Mouse (Mus musculus): ENCODE results near the gene Mob1b. TPM values are rescaled to one million over a fixed set of nuclear protein-coding genes. Genes with fewer than 3 reads are reported as not detected.

Gene Mob1b
- polyA plus RNA-seq, 1 experiment from 2014 or later, result 13.3 TPM

DNA sequence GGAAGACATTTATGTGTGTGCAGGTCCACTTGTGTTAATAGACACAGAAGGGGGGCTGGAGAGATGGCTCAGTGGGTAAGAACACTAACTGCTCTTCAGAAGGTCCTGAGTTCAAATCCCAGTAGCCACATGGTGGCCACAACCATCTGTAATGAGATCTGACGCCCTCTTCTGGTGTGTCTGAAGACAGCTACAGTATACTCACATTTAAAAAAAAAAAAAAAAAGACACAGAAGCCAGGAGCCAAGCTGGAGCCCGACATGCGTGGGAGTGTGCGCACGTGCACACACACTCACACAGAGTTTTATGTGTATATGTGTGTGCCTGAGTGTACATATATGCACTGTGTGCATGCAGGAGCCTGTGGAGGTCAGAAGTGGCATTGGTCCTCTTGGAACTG is 42.0 kb downstream of the Mob1b start:
- H3K4me1 ChIP-seq, result peaks cover 30% of the 10 kb centered on the region
- H3K4me2 ChIP-seq, result no peak overlapping the region
- no peak for ATAC-seq
- no peak overlapping the region for H3K9ac ChIP-seq
- peaks cover 26% of the 10 kb centered on the region for H3K36me3 ChIP-seq
- H3K4me3 ChIP-seq, result no peak overlapping the region
- H3K9me3 ChIP-seq (replicated peaks), result no peaks in the 10 kb centered on the region
- 91% methylated on average over 5 of the region's 5 CpGs for WGBS (ENCODE audit: insufficient replicate concordance)
- H3K27ac ChIP-seq, result no peak overlapping the region
- no peaks in the 10 kb centered on the region for H3K27me3 ChIP-seq (replicated peaks)

DNA sequence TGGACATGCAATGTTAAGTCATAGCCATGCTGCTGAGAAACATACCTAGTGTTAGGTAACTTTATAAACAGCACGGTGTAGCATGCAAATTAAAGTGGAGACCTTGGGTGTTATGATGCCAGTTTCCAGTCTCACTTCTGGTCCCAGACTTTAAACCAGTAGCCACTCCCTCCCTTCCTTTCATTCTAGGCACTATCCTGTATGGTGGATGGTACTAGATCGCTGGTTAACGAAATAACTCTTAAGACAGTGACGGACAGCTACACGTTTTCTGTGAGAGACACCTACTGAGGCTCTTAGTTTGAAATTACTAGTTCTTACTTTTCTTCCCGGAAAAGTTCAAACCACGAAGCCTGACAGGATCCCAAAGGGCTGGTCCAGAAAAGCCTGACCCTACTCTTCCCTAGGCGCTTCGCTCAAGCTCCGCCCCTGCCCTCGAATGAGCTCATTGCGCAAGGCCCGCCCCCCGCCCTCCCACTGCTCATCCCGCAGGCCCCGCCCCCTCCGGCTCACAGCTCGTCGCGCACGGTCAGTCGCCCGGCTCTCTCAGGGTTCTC is 43.9 kb downstream of the Mob1b start:
- Histone ChIP-seq H3K9ac (peak overlapping the region; percentile 49), H3K4me2 (peak overlapping the region; percentile 80), H3K27ac (peak overlapping the region; percentile 78), H3K4me3 (peak overlapping the region; percentile 91), H3K9me3 (replicated peaks) (no peaks in the 10 kb centered on the region), H3K27me3 (replicated peaks) (no peaks in the 10 kb centered on the region), H3K4me1 (peaks cover 48% of the 10 kb centered on the region), H3K36me3 (peaks cover 25% of the 10 kb centered on the region)
- WGBS (ENCODE audit: insufficient replicate concordance), result 1% methylated on average over 23 of the region's 23 CpGs
- peak; percentile 53 for ATAC-seq

DNA sequence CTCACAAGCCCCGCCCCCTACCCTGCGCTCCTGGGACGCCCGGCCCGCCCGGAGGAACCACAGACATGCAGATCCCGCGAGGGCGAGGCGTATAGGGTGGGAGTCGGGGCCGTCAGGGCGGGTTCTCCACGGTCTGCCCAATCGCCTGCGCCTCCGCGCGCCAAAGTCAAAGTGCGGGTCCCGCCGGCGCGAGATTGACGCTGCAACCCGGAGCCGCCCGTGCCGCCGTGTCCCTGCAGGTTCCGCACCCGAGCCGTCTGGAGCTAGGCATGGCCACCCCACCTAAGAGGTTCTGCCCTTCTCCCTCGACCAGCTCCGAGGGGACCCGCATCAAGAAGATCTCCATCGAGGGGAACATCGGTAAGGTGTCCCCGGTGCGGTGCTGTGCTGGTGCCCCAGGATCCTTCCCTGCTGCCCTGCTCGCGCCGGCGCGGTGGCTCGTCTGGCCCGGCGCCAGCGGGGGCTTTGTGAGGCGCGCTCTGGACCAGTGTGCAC is 44.4 kb downstream of the Mob1b start, which contains the start of gene Dck:
Dck (plus strand) TSS at position 10 of the 495 bp plus-strand sequence.
- peaks cover 52% of the 10 kb centered on the region for H3K4me1 ChIP-seq
- peak within 1 kb of the TSS; percentile 94 for H3K27ac ChIP-seq
- ATAC-seq, result peak; percentile 98
- H3K4me3 ChIP-seq, result peak within 1 kb of the TSS; percentile 91
- H3K36me3 ChIP-seq, result peaks cover 30% of the 10 kb centered on the region
- H3K4me2 ChIP-seq, result peak within 1 kb of the TSS; percentile 80
- H3K9ac ChIP-seq, result peak within 1 kb of the TSS; percentile 89
- no peaks in the 10 kb centered on the region for H3K9me3 ChIP-seq (replicated peaks)
- WGBS (ENCODE audit: insufficient replicate concordance), result under 1% methylated on average over 51 of the region's 51 CpGs
- no peaks in the 10 kb centered on the region for H3K27me3 ChIP-seq (replicated peaks)

DNA sequence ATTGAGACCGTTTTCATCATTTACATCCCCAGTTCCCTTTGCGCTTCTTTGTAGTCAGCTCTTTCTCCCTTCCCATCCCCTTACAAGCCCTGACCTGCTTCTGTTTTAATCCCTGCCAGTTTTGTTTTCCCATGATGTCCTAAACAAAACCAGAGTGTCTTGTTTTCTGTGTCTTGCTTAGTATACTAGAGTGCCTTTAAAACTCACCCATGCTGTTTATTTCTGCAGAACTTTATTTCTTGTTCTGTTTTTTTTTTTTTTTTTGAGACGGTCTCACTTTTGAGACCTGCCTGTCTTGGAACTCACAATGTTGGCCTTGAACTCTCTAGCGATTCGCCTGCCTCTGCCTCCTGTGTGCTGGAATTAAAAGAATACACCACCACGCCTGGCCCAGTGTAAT is 44.9 kb downstream of the Mob1b start:
- Histone ChIP-seq H3K4me2 (peak overlapping the region; percentile 80), H3K4me1 (peaks cover 52% of the 10 kb centered on the region), H3K27me3 (replicated peaks) (no peaks in the 10 kb centered on the region), H3K27ac (peak overlapping the region; percentile 94), H3K36me3 (peaks cover 36% of the 10 kb centered on the region), H3K4me3 (peak overlapping the region; percentile 91), H3K9me3 (replicated peaks) (no peaks in the 10 kb centered on the region), H3K9ac (peak overlapping the region; percentile 89)
- no peak for ATAC-seq
- WGBS (ENCODE audit: insufficient replicate concordance), result 5% methylated on average over 6 of the region's 6 CpGs

DNA sequence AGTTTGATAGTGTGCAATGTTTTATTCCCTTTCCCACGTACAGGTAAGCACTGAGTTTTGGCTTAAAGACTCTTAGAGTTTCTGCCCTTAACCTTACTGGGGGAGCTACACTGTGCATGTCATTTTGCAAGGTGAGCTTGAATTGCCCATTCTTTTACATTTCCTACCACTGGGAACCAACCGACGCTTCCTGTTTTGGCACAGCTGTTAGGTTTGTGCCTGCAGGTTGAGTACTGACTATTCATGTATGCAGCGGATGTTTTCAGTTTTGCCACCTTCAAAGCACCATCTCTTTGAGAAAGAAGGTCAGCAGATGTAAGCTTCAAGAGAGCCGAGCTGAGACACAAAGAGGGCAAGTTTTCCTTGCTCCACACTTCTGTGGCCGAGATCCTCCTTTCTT is 45.5 kb downstream of the Mob1b start:
- Histone ChIP-seq H3K9ac (peak overlapping the region; percentile 89), H3K9me3 (replicated peaks) (no peaks in the 10 kb centered on the region), H3K4me1 (peaks cover 52% of the 10 kb centered on the region), H3K4me3 (peak overlapping the region; percentile 91), H3K36me3 (peaks cover 41% of the 10 kb centered on the region), H3K27ac (peak overlapping the region; percentile 94), H3K27me3 (replicated peaks) (no peaks in the 10 kb centered on the region), H3K4me2 (peak overlapping the region; percentile 80)
- WGBS (ENCODE audit: insufficient replicate concordance), result 47% methylated on average over 6 of the region's 6 CpGs
- no peak for ATAC-seq

GRCm38 (mm10) chr5:88766863-88767262 is 46.2 kb downstream of the Mob1b start:
- Histone ChIP-seq H3K9ac (peak overlapping the region; percentile 89), H3K27me3 (replicated peaks) (no peaks in the 10 kb centered on the region), H3K4me1 (peaks cover 52% of the 10 kb centered on the region), H3K9me3 (replicated peaks) (no peaks in the 10 kb centered on the region), H3K36me3 (peaks cover 49% of the 10 kb centered on the region), H3K27ac (peak overlapping the region; percentile 94), H3K4me2 (peak overlapping the region; percentile 80), H3K4me3 (peak overlapping the region; percentile 91)
- WGBS (ENCODE audit: insufficient replicate concordance), result 52% methylated on average over 5 of the region's 5 CpGs
- ATAC-seq, result no peak

DNA sequence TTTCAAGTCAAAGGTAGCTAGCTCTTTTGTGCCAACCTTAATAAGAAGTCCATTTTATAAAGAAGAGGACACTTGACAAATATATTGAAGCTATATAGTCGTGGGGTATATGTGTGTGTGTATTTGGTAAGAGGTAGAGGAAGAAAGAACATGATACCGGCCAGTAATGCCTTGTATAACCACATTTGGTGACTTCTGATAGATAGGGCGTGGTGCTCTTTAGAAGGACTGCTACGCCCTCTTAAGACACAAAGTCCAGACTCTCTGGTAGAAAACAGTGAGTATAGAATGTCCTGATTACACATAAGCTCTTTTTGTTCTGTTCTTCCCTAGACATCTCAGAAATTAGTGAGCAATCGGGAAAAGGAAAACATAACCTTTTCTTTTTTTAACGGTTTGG is 47.5 kb downstream of the Mob1b start:
- Histone ChIP-seq H3K4me1 (peaks cover 52% of the 10 kb centered on the region), H3K4me2 (peak overlapping the region; percentile 80), H3K36me3 (peaks cover 57% of the 10 kb centered on the region), H3K4me3 (peak overlapping the region; percentile 91), H3K9me3 (replicated peaks) (no peaks in the 10 kb centered on the region), H3K27me3 (replicated peaks) (no peaks in the 10 kb centered on the region), H3K27ac (peak overlapping the region; percentile 94), H3K9ac (peak overlapping the region; percentile 89)
- peak; percentile 38 for ATAC-seq
- 32% methylated on average over 6 of the region's 6 CpGs for WGBS (ENCODE audit: insufficient replicate concordance)

DNA sequence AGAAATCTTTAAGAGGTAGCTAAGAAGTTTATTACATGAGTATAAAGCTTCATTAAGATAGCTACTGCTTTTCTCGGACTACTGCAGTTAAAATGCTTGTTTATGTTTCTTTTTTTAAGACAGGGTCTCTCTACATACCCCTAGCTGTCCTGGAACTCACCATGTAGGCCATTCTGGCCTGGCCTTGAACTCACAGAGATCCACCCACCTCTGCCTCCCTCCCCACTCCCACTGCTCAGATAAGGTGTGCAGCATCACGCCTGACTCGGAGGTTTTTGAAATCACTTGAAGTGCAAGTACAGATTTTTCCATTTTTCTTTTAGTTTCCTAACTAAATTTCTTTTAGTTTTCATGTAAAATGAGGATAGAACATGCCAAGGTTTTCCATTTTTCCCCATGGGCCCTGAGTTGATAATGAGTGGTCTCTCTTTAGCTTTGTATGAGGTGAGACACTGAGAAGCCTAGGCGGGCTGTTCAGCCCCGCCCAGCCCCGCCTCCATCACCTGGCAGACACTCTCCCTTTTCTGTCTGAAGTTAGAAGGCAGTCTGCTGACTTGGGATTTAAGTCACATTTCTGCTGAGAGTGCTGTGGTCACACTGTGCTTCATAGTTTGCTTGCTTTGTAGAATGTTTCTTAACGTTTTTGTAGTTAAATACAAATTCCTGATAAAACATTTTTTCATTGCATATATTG is 61.6 kb downstream of the Mob1b start:
- Histone ChIP-seq H3K9me3 (replicated peaks) (no peaks in the 10 kb centered on the region), H3K4me1 (no peaks in the 10 kb centered on the region), H3K36me3 (peaks cover 82% of the 10 kb centered on the region), H3K9ac (no peak overlapping the region), H3K4me2 (no peak overlapping the region), H3K27me3 (replicated peaks) (no peaks in the 10 kb centered on the region), H3K27ac (no peak overlapping the region), H3K4me3 (no peak overlapping the region)
- 73% methylated on average over 7 of the region's 7 CpGs for WGBS (ENCODE audit: insufficient replicate concordance)
- no peak for ATAC-seq

- H3K27ac ChIP-seq, result no peak overlapping the region
- no peak overlapping the region for H3K4me2 ChIP-seq
- no peaks in the 10 kb centered on the region for H3K27me3 ChIP-seq (replicated peaks)
- no peaks in the 10 kb centered on the region for H3K4me1 ChIP-seq
- H3K36me3 ChIP-seq, result peaks cover 61% of the 10 kb centered on the region
- 82% methylated on average over 1 of the region's 1 CpGs for WGBS (ENCODE audit: insufficient replicate concordance)
- no peaks in the 10 kb centered on the region for H3K9me3 ChIP-seq (replicated peaks)
- no peak overlapping the region for H3K9ac ChIP-seq
- ATAC-seq, result no peak
- H3K4me3 ChIP-seq, result no peak overlapping the region
Observed at GRCm38 (mm10) chr5:88785059-88785458, 64.4 kb downstream of the Mob1b start.

- ATAC-seq, result no peak
- Histone ChIP-seq H3K27me3 (replicated peaks) (no peaks in the 10 kb centered on the region), H3K36me3 (peaks cover 13% of the 10 kb centered on the region), H3K9me3 (replicated peaks) (no peaks in the 10 kb centered on the region), H3K4me3 (no peak overlapping the region), H3K4me1 (no peaks in the 10 kb centered on the region), H3K27ac (no peak overlapping the region), H3K4me2 (no peak overlapping the region), H3K9ac (no peak overlapping the region)
- 48% methylated on average over 9 of the region's 9 CpGs for WGBS (ENCODE audit: insufficient replicate concordance)
Observed at GRCm38 (mm10) chr5:88790675-88791074, 70.0 kb downstream of the Mob1b start.

DNA sequence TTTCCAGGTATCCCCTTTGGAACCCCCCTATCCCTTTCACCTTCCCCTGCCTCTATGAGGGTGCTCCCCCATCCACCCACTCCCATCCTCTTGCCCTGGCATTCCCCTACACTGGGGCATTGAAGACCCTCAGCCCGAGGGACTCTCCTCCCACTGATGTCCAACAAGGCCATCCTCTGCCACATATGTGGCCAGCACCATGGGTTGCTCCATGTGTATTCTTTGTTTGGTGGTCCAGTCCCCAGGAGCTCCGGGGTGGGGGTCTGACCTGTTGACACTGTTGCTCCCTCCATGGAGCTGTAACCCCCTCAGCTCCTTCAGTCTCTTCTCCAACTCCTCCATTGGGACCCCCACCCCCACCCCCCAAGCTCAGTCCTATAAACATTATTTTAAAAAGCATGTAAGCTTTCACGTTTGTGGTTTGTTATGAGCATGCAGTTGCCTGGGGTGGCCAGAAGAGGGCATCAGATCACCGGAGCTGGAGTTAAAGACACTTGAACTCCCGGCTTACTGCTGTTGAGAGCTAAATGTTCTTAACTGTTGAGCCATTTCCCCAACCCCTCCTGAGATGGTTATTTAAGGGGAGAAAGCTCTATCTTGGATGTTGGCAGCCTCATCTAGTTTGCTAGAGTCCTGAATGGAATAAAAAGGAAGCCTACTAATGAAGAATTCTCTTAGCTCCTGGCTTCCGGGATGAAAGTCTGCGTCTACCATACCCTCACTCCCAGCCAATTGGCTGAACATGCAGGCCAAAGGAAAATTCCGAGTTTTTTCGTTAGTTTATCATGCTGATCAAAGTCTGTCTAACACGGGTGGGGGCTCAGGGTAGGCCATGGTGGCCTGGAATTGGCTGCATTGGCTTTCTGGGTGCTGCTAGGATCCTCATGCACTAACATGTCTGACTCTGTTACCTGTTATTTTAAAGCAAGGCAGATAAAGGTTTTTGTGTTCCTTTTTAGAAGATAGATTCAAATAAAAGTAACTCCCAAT is 70.9 kb downstream of the Mob1b start:
- Histone ChIP-seq H3K9me3 (replicated peaks) (no peaks in the 10 kb centered on the region), H3K4me3 (no peak overlapping the region), H3K27ac (no peak overlapping the region), H3K4me1 (no peaks in the 10 kb centered on the region), H3K27me3 (replicated peaks) (no peaks in the 10 kb centered on the region), H3K36me3 (peaks cover 5% of the 10 kb centered on the region), H3K9ac (no peak overlapping the region), H3K4me2 (no peak overlapping the region)
- no peak for ATAC-seq
- WGBS (ENCODE audit: insufficient replicate concordance), result 30% methylated on average over 10 of the region's 10 CpGs

Measured in liver, embryonic 12.5 days (tissue).